Mouse (Mus musculus): Measurements from ENCODE around the gene Rhoj. TPM values are rescaled to one million over a fixed set of nuclear protein-coding genes. Genes with fewer than 3 reads are reported as not detected.
"Not testable (repeated sequence)": the region's sequence is repeated elsewhere in the genome, so short reads cannot be mapped to it uniquely, and the experiment has no call there.

The Rhoj gene
- total RNA-seq, 2 experiments from 2014 or later, result 28.3 to 37.8 TPM

DNA sequence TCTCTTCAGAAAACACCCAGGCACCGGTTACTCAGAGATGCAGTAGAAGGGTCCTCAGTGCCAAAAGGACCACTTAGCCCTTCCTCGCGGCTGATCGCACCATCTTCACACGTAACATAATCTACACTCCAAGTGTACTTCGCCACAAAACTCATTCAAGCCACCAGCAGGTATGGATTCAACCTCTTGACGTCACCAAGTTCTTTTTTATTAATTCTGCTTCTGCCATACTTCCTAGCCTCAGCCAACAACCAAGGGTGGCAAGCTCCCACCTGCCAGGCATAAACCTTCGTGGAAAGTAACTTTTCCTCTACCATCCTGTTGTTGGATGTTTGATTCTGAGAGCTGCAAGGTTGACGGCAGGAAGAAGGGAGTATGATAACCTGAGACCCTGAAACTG lies 80.4 kb downstream of the Rhoj start:
- intact Hi-C loops (cut with DNase I), result loop anchor here (5.0 kb wide), 3 partner anchors 81 to 1056 kb away; partner anchors contain the start of gene Rhoj
- no peak for DNase-seq

GRCm38 (mm10) chr12:75389308-75390135 lies 81.4 kb downstream of the Rhoj start:
- DNase-seq, result peak; percentile 45 to 56
- intact Hi-C loops (cut with DNase I), result loop anchor here (5.0 to 10.0 kb wide), 4 partner anchors 82 to 1057 kb away; partner anchors contain the start of genes Kcnh5 and Rhoj

- DNase-seq, result no peak
Observed at GRCm38 (mm10) chr12:75391526-75391925, 83.4 kb downstream of the Rhoj start.

DNA sequence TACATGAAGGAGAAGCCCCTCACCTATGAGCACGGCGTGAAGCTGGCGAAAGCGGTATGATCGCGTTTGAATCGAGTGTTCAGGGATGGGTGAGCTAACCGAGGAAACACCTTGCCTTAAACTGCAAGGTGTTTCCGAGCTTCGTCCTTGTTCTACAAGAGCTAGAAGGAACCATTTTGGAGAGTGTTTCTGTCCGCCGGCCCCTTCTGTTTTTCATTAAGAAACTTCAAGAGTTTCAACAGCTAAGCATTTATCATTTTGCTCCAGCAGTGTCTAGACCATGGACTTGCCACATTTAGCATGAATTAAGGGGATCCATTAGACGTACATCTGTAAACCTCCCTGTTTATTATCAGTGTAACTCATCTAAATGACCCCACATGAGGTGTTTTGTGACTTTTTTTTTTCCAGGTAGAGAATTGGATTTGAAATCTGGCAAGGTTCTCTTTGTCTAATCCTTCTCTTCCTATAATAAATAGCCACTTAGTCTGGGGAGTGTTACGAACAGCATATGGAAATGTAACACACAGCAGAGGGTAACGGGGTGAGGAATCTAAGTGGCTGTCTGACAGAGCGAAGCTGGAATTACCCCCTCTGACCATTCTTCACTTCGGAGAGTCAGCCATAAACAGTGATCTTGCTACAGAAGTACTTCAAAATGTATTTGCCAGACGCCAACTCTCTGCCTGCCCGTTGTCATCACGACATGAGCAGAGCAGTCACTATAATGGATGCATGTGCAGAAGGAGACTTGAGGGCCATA lies 86.1 kb downstream of the Rhoj start:
- intact Hi-C loops (cut with DNase I), result loop anchor here (10.0 kb wide), 1 partner anchor 219 kb away; the partner anchor contains the start of gene Kcnh5
- DNase-seq, result no peak

More at GRCm38 (mm10) chr12:75391526-75391925, 83.4 kb downstream of the Rhoj start:
- intact Hi-C loops (cut with DNase I), result loop anchor here (10.0 kb wide), 1 partner anchor 217 kb away; the partner anchor contains the start of gene Kcnh5

- no peak for DNase-seq
- intact Hi-C loops (cut with DNase I), result loop anchor here (10.0 kb wide), 1 partner anchor 222 kb away; the partner anchor contains the start of gene Kcnh5
Observed at GRCm38 (mm10) chr12:75396616-75397015, 88.5 kb downstream of the Rhoj start.

DNA sequence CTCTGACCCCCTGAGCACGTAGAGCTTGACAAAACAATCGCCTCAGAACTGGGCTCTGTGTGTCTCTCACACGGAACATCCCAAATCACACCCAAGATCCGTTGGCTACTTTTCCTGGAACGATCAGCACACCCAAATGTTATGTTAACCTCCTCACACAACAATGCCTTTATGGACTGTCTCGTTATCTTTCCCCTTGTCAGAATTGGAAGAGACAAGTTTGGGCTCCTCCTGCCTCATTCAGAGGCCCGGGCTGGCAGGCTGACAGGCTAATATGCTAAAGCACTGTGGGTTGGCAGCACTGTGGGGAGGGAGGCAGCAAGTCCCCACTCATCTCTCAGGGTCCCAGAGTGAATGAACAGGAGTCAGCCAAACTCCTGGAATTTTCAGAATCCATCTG lies 89.0 kb downstream of the Rhoj start:
- DNase-seq, result peak; percentile 12 to 16
- intact Hi-C loops (cut with DNase I), result loop anchor here (10.0 kb wide), 1 partner anchor 222 kb away; the partner anchor contains the start of gene Kcnh5

- no peak for DNase-seq
- intact Hi-C loops (cut with DNase I), result no loop called here
Observed at GRCm38 (mm10) chr12:75412964-75413363, 104.8 kb downstream of the Rhoj start.

DNA sequence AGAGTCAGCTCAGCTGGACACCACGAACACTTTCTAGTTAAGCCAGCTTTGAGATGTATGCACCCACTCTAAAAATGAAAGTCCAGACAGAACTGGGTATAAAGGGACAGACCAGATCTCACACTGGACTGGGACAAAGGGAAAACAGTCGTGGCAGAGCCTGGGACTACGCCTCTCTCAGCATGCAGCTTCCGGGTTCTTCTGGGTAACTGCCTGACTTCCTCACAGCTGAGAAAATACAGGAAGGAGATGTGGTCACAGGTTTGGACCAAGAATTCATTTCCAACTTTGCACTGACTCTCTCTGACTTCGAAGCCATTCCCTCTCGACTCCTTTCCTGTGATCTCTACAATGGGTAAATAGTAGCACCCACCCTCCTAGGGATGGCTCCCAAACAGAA lies 106.9 kb downstream of the Rhoj start:
- no peak for DNase-seq

GRCm38 (mm10) chr12:75416681-75417080 lies 108.6 kb downstream of the Rhoj start, which contains the start of gene Gphb5:
Gene Gphb5 (minus strand): TSS chr12:75416781.
- no peak for DNase-seq
- intact Hi-C loops (cut with DNase I), result no loop called here

More for the DNA sequence above, 106.9 kb downstream of the Rhoj start:
- intact Hi-C loops (cut with DNase I), result no loop called here

DNA sequence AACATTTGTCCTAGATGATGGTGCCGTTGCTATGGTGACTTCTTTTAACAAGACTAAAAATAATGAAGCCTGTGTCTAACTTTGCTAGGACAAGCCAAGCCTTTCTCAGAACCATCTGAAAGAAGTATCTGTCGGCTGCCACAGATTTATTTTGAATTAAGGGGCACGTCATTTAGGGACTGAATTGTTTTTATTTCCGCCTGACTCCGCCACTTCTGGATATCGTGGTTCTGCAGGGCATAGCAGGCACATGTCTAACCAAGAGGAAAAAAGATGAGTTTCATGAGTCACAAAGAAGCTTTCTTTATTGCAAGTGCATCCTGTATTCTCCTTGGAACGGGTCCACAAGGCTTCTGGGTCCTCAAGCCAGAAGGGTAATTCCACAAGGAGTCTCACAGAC lies 116.2 kb downstream of the Rhoj start:
- intact Hi-C loops (cut with DNase I), result no loop called here
- no peak for DNase-seq

DNA sequence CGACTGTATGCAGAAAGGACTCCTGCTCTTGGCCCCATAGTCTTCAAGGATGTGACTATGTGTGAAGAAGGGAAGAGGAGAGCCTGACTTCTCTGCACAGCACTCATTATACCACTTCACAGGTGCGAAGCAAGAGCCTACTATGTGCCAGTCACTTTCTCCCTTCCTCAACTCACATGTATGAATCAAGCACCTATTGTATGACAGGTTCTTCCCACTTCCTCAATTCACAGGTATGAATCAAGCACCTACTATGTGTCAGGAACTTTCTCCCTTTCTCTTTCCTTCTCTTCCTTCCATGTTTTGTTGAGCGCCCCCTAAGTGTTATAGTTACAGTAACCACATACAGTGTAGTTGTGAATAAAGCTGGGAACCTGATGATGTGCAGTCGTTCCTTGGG lies 116.7 kb downstream of the Rhoj start:
- DNase-seq, result no peak
- intact Hi-C loops (cut with DNase I), result no loop called here

DNA sequence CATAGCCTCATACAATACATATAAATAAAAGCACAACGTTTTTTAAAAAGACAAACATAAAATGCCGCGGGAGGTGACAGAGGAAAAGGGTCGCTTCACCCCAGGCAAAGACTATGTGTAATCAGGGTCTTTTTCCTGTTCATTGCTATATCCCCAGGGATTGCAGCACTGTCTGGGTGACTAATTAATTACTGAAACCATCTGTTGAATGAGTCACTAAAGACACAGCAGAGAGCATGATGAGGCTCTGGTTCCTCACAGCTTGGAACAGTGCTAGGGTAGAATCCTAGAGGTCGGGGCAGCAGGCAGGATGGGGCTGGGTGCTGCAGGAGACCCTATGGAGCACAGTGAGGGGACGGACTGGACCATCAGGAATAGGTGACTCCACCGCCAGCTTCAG lies 117.8 kb downstream of the Rhoj start:
- intact Hi-C loops (cut with DNase I), result no loop called here
- no peak for DNase-seq

DNA sequence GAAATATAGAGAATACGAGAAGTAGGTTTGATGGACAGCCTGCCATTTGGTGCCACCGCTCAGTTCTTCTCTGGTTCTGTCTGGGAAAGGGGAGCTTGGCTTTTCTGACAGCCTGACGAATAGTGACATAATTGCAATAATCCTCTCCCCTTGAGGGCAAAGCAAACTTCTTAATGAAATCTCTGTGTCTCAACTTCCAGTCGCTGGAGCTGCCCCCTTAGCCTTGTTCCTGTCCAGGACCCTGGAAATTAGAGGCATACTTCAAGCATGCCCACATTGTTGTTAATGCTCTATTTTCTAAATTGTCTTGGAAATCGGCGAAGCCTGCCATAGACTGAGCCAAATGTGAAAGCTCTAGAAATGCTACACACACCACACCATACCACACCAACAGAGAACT lies 120.6 kb downstream of the Rhoj start:
- DNase-seq, result no peak
- intact Hi-C loops (cut with DNase I), result no loop called here

DNA sequence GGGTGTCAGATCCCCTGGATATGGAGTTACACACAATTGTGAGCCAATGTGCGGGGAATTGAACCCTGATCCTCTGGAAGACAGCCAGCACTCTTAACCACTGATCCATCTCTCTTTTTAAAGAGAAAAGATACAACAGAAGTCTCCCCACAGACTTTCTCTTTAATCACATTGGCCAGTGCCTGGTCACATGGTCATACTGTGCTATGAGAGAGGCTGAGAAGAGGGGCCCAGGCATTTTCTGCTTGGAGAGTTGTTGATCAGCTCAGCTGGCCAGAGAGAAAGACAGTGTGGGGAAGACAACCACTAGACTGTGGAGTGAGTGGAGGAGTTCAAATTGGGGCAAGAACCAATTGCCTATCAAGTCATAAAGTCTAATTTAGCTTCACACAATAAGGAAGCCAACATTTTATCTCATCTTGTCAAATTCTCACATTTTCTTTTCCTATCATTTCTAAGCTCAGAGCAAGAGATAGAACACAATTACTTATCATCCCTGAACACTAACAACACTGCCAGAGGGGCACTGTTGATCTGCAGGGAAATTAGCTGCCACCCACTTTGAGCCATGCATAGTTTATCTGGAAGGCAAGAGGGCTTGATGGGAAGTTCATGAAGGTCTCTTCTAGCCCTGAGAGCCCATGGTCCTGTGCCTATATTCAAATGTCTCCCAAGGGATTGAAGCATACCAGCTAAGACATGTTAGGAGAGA lies 121.7 kb downstream of the Rhoj start:
- no peak for DNase-seq
- intact Hi-C loops (cut with DNase I), result no loop called here

DNA sequence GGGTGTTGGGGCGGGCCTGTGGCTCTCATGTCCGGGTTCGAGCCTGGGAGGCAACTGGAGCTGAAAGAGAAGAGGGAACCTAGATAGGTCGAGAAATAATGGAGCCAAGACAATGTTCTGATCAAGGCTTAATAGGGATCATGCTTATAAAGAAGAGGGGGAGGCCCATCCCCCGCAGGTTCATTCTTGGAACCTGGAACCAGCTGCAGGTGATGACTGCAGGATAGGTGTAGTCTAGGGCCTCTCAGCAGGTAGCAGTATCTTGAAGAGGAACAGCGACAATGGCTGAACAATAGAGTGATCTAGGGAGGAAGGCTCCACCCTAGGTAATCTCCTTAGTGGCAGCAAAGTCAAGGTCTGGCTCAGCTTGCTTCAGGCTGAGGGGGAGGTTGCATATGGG lies 124.3 kb downstream of the Rhoj start:
- DNase-seq; intact Hi-C loops (cut with DNase I): not testable (repeated sequence)

DNA sequence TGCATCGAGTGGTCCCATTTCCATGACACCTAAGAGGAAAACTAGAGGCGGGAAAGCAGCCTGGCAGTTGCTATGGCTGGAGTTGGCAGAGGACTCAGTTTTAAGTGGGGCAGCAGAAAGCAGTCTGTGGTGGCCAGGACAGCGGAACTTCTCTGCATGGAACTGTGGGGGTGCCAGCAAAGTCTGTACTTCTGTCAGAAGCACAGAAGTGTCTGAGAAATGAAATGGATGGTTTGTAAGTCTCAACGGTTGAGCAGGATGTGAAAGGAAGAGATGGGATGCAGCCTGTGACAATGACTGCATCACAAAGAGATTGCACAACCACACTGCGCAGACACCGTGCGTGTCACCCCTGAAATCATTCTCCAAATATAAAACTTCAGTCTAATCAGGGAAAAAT lies 138.1 kb downstream of the Rhoj start:
- intact Hi-C loops (cut with DNase I), result no loop called here
- DNase-seq, result no peak

GRCm38 (mm10) chr12:75448921-75449320 lies 140.8 kb downstream of the Rhoj start:
- DNase-seq, result peak; percentile 56 to 63
- intact Hi-C loops (cut with DNase I), result loop anchor here (2.0 kb wide), 1 partner anchor 168 kb away; no protein-coding TSS in a partner anchor

DNA sequence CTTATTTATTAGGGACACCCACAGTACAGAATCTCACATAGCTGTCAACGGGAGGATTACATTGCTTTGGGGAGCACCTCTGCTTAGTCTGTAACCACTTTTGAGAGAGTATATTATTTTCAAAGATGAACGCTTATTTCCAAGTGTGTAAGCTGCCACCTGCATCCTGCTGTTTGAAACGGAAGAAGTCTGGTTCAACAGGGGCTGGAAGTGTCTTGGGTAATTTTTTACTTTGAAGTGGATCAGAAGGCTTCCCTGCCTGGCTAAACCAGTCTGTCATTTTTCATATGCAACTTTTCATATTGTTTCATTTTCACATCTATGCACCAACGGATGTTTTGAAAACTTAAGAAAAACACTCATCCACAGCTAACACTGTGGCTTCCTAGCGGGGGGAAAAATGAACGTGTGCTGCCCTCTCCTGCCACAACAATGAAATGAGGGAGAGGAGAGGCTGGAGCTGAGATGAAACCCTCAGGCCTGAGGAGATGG lies 141.4 kb downstream of the Rhoj start:
- DNase-seq, result peak; percentile 25 to 30
- intact Hi-C loops (cut with DNase I), result loop anchor here (2.0 kb wide), 1 partner anchor 169 kb away; no protein-coding TSS in a partner anchor

DNA sequence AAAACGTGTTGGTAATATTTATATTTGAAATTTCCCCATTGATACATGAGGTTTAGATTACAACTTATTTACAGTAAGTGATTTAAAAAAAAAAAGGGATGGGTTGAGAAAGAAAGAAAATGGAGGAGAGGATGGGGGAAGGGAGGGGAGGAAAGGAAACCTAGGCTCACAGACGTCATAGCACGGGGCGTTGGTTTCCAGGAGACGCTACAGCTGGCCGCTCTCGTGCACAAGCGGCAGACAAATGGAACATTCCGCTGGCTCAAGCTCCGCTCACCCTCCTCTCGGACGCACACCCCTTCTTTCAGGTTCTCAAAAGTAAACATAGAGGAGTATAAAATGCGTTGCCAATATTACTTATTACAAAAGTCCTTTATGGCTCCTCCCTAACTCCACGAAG lies 141.9 kb downstream of the Rhoj start:
- no peak for DNase-seq
- intact Hi-C loops (cut with DNase I), result no loop called here

GRCm38 (mm10) chr12:75450592-75450991 lies 142.5 kb downstream of the Rhoj start:
- intact Hi-C loops (cut with DNase I), result no loop called here

More at GRCm38 (mm10) chr12:75450592-75450991, 142.5 kb downstream of the Rhoj start:
- DNase-seq, result no peak
